Mouse (Mus musculus): Measurements from ENCODE around the gene Fam76a.
"Not testable (repeated sequence)": the region's sequence is repeated elsewhere in the genome, so short reads cannot be mapped to it uniquely, and the experiment has no call there.

Fam76a gene

GRCm38 (mm10) chr4:132941012-132941729, 18.8 kb upstream of the Fam76a start:
- no peaks in the 10 kb centered on the region for H3K36me3 ChIP-seq (ENCODE audit: insufficient read depth, low read length)
- peaks cover 76% of the 10 kb centered on the region for H3K4me1 ChIP-seq (replicated peaks; ENCODE audit: low read depth, low read length)
- H3K27me3 ChIP-seq (ENCODE audit: insufficient read depth, low read length), result peaks cover 30% of the 10 kb centered on the region
- no peaks in the 10 kb centered on the region for H3K9me3 ChIP-seq (ENCODE audit: low read length)
- peak overlapping the region; percentile 32 for H3K4me3 ChIP-seq (replicated peaks; ENCODE audit: low read length)
- TF ChIP-seq POU5F1 (IDR thresholded peaks at IDR 0.05; ENCODE audit: borderline replicate concordance, low read length) (no peak), CTCF (conservative IDR thresholded peaks at IDR 0.05; ENCODE audit: low read length) (no peak), NANOG (IDR thresholded peaks at IDR 0.05; ENCODE audit: borderline replicate concordance, low read length) (no peak)

- Histone ChIP-seq H3K4me3 (replicated peaks; ENCODE audit: low read length) (no peak overlapping the region), H3K27me3 (ENCODE audit: insufficient read depth, low read length) (peaks cover 33% of the 10 kb centered on the region), H3K9me3 (ENCODE audit: low read length) (no peaks in the 10 kb centered on the region), H3K36me3 (ENCODE audit: insufficient read depth, low read length) (no peaks in the 10 kb centered on the region), H3K4me1 (replicated peaks; ENCODE audit: low read depth, low read length) (peaks cover 69% of the 10 kb centered on the region)
- TF ChIP-seq CTCF (conservative IDR thresholded peaks at IDR 0.05; ENCODE audit: low read length), result peak; percentile 83
- TF ChIP-seq NANOG (IDR thresholded peaks at IDR 0.05; ENCODE audit: borderline replicate concordance, low read length), result no peak
Observed at GRCm38 (mm10) chr4:132939421-132940127, 17.2 kb upstream of the Fam76a start.

GRCm38 (mm10) chr4:132938181-132938941, 16.0 kb upstream of the Fam76a start:
- Histone ChIP-seq H3K27me3 (ENCODE audit: insufficient read depth, low read length) (peaks cover 33% of the 10 kb centered on the region), H3K4me1 (replicated peaks; ENCODE audit: low read depth, low read length) (peaks cover 69% of the 10 kb centered on the region), H3K4me3 (replicated peaks; ENCODE audit: low read length) (peak overlapping the region; percentile 20; the same call in 1 of the 2 replicates), H3K9me3 (ENCODE audit: low read length) (no peaks in the 10 kb centered on the region), H3K36me3 (ENCODE audit: insufficient read depth, low read length) (no peaks in the 10 kb centered on the region)
- TF ChIP-seq POU5F1 (IDR thresholded peaks at IDR 0.05; ENCODE audit: borderline replicate concordance, low read length) (no peak), CTCF (conservative IDR thresholded peaks at IDR 0.05; ENCODE audit: low read length) (no peak), NANOG (IDR thresholded peaks at IDR 0.05; ENCODE audit: borderline replicate concordance, low read length) (no peak)

- peaks cover 52% of the 10 kb centered on the region for H3K4me1 ChIP-seq (replicated peaks; ENCODE audit: low read depth, low read length)
- no peak overlapping the region for H3K4me3 ChIP-seq (replicated peaks; ENCODE audit: low read length)
- no peaks in the 10 kb centered on the region for H3K36me3 ChIP-seq (ENCODE audit: insufficient read depth, low read length)
- TF ChIP-seq POU5F1 (IDR thresholded peaks at IDR 0.05; ENCODE audit: borderline replicate concordance, low read length) (no peak), NANOG (IDR thresholded peaks at IDR 0.05; ENCODE audit: borderline replicate concordance, low read length) (no peak), CTCF (conservative IDR thresholded peaks at IDR 0.05; ENCODE audit: low read length) (no peak)
- H3K27me3 ChIP-seq (ENCODE audit: insufficient read depth, low read length), result peaks cover 37% of the 10 kb centered on the region
- no peaks in the 10 kb centered on the region for H3K9me3 ChIP-seq (ENCODE audit: low read length)
Observed at GRCm38 (mm10) chr4:132934639-132935038, 12.3 kb upstream of the Fam76a start.

GRCm38 (mm10) chr4:132932752-132933404, 10.5 kb upstream of the Fam76a start:
- Histone ChIP-seq H3K9me3 (ENCODE audit: low read length) (no peaks in the 10 kb centered on the region), H3K4me3 (replicated peaks; ENCODE audit: low read length) (no peak overlapping the region), H3K36me3 (ENCODE audit: insufficient read depth, low read length) (no peaks in the 10 kb centered on the region), H3K27me3 (ENCODE audit: insufficient read depth, low read length) (peaks cover 31% of the 10 kb centered on the region), H3K4me1 (replicated peaks; ENCODE audit: low read depth, low read length) (peaks cover 36% of the 10 kb centered on the region)
- TF ChIP-seq POU5F1 (IDR thresholded peaks at IDR 0.05; ENCODE audit: borderline replicate concordance, low read length) (no peak), NANOG (IDR thresholded peaks at IDR 0.05; ENCODE audit: borderline replicate concordance, low read length) (no peak), CTCF (conservative IDR thresholded peaks at IDR 0.05; ENCODE audit: low read length) (no peak)

- H3K4me1 ChIP-seq (replicated peaks; ENCODE audit: low read depth, low read length), result peaks cover 23% of the 10 kb centered on the region
- TF ChIP-seq NANOG (IDR thresholded peaks at IDR 0.05; ENCODE audit: borderline replicate concordance, low read length) (no peak), POU5F1 (IDR thresholded peaks at IDR 0.05; ENCODE audit: borderline replicate concordance, low read length) (no peak), CTCF (conservative IDR thresholded peaks at IDR 0.05; ENCODE audit: low read length) (peak; percentile 78)
- no peaks in the 10 kb centered on the region for H3K9me3 ChIP-seq (ENCODE audit: low read length)
- no peaks in the 10 kb centered on the region for H3K36me3 ChIP-seq (ENCODE audit: insufficient read depth, low read length)
- no peak overlapping the region for H3K4me3 ChIP-seq (replicated peaks; ENCODE audit: low read length)
- H3K27me3 ChIP-seq (ENCODE audit: insufficient read depth, low read length), result peaks cover 25% of the 10 kb centered on the region
Observed at GRCm38 (mm10) chr4:132930784-132931183, 8.4 kb upstream of the Fam76a start.

GRCm38 (mm10) chr4:132926520-132926919, 4.2 kb upstream of the Fam76a start:
- not testable (repeated sequence) for H3K9me3 ChIP-seq (ENCODE audit: low read length); H3K36me3 ChIP-seq (ENCODE audit: insufficient read depth, low read length); H3K4me3 ChIP-seq (replicated peaks; ENCODE audit: low read length)
- peaks cover 34% of the 10 kb centered on the region for H3K4me1 ChIP-seq (replicated peaks; ENCODE audit: low read depth, low read length)
- peaks cover 11% of the 10 kb centered on the region for H3K27me3 ChIP-seq (ENCODE audit: insufficient read depth, low read length)

GRCm38 (mm10) chr4:132922061-132922530, 262 bp downstream of the Fam76a start:
- H3K4me3 ChIP-seq (replicated peaks; ENCODE audit: low read length), result peak overlapping the region; percentile 99
- H3K9me3 ChIP-seq (ENCODE audit: low read length), result no peaks in the 10 kb centered on the region
- no peaks in the 10 kb centered on the region for H3K27me3 ChIP-seq (ENCODE audit: insufficient read depth, low read length)
- peaks cover 67% of the 10 kb centered on the region for H3K4me1 ChIP-seq (replicated peaks; ENCODE audit: low read depth, low read length)
- peaks cover 22% of the 10 kb centered on the region for H3K36me3 ChIP-seq (ENCODE audit: insufficient read depth, low read length)
- no peak for TF ChIP-seq NANOG (IDR thresholded peaks at IDR 0.05; ENCODE audit: borderline replicate concordance, low read length)
- TF ChIP-seq CTCF (conservative IDR thresholded peaks at IDR 0.05; ENCODE audit: low read length), result no peak
- TF ChIP-seq POU5F1 (IDR thresholded peaks at IDR 0.05; ENCODE audit: borderline replicate concordance, low read length), result no peak
